Mouse (Mus musculus) midbrain, embryonic 10.5 days (tissue): ENCODE data around the gene Smc5. TPM values are rescaled to one million over a fixed set of nuclear protein-coding genes. Genes with fewer than 3 reads are reported as not detected.

Source experiments
- DNase-seq: peaks from one replicate; pipeline ENCODE4 v3.0.0-alpha.2; 2017; ENCODE audit warnings: low spot score
- H3K27ac ChIP-seq: fragments of 300-500 bp; sonication (generic); replicated peaks from 2 replicates; pipeline ENCODE4 v1.5.1; 2016; ENCODE audit warnings: mild to moderate bottlenecking
- H3K27me3 ChIP-seq: fragments of 300-500 bp; sonication (generic); 2 replicates; pipeline ENCODE4 v1.6.1; 2016; ENCODE audit warnings: low read depth, mild to moderate bottlenecking; ENCODE audit not compliant: poor library complexity, severe bottlenecking
- H3K36me3 ChIP-seq: fragments of 300-500 bp; sonication (generic); 2 replicates; pipeline ENCODE4 v1.6.1; 2016; ENCODE audit warnings: mild to moderate bottlenecking, moderate library complexity
- H3K4me1 ChIP-seq: fragments of 300-500 bp; sonication (generic); 2 replicates; pipeline ENCODE4 v1.6.1; 2016
- H3K4me3 ChIP-seq: fragments of 300-500 bp; sonication (generic); 2 replicates; pipeline ENCODE4 v1.5.1; 2016; ENCODE audit warnings: mild to moderate bottlenecking, moderate library complexity
- H3K9me3 ChIP-seq: fragments of 300-500 bp; sonication (generic); replicated peaks from 2 replicates; pipeline ENCODE4 v1.6.1; 2016; ENCODE audit warnings: mild to moderate bottlenecking
- WGBS: fragments of 180-500 bp; shearing (Covaris S2); methylation state at CpG from one replicate; pipeline ENCODE4 v1.1.7; 2016; 5-methylcytosine and 5-hydroxymethylcytosine counted together
- polyA plus RNA-seq: library from polyadenylated mRNA; unstranded; fragments of >200 nt; fragmentation: Nextera tagmentation; extraction: Ambion mirVana; gene quantifications from 2 replicates; pipeline ENCODE4 v1.2.1, GENCODE M21; 2016

Smc5 gene
- polyA plus RNA-seq, 1 experiment from 2014 or later, result 46.6 TPM

- WGBS, result 59% methylated on average over 4 of the region's 4 CpGs
- Histone ChIP-seq H3K27me3 (no peaks in the 10 kb centered on the region), H3K4me3 (peak overlapping the region; percentile 94), H3K27ac (peak overlapping the region; percentile 94), H3K9me3 (no peaks in the 10 kb centered on the region), H3K4me1 (peaks cover 20% of the 10 kb centered on the region), H3K36me3 (peaks cover 12% of the 10 kb centered on the region)
- no peak for DNase-seq
These were observed 492 bp upstream of the Smc5 start for GRCm38 (mm10) chr19:23274054-23274724.

DNA sequence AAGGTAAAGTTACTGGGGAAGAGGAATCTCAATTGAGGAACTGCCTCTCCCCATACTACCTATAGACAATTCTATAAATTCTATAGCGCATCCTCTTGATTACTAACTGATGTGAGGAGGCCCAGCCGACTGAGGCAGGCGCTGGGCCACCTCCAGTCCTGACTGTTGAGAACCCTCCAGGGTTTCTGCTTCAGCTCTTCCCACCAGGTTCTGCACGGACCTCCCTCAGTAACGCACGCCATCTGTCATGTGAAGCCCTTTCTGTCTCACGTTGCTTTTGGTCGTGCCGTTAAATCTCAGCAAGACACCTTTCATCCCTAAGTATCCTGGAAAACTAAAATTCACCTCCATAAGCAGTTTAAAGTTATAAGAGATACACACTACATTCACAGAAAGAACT is 16.9 kb downstream of the Smc5 start:
- Histone ChIP-seq H3K4me1 (no peaks in the 10 kb centered on the region), H3K9me3 (no peaks in the 10 kb centered on the region), H3K27ac (no peak overlapping the region), H3K4me3 (no peak overlapping the region), H3K36me3 (peaks cover 99% of the 10 kb centered on the region), H3K27me3 (no peaks in the 10 kb centered on the region)
- no peak for DNase-seq
- 94% methylated on average over 9 of the region's 9 CpGs for WGBS

DNA sequence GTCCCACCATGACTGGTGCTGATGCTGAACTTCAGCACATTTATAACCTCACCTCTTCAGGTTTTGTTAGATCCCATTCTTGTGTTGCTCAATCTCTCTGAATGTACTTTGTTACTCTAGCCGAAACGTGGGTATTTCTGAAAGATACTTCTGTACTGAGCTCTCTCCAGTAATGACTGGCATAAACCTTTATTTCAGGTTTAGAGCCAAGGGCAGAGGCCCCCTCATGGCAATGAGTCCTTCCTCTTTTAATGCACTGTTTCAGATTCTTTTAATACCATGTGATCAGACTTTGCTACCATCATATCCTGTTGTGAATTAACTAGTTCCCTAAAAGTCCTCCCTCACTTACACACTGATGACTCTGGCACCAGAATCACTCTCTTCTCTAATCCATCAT is 27.2 kb downstream of the Smc5 start:
- Histone ChIP-seq H3K36me3 (peaks cover 70% of the 10 kb centered on the region), H3K27me3 (no peaks in the 10 kb centered on the region), H3K27ac (no peak overlapping the region), H3K4me1 (no peaks in the 10 kb centered on the region), H3K9me3 (no peaks in the 10 kb centered on the region), H3K4me3 (no peak overlapping the region)
- 98% methylated on average over 2 of the region's 2 CpGs for WGBS
- DNase-seq, result no peak

- H3K9me3 ChIP-seq, result no peaks in the 10 kb centered on the region
- peaks cover 81% of the 10 kb centered on the region for H3K36me3 ChIP-seq
- no peaks in the 10 kb centered on the region for H3K4me1 ChIP-seq
- no peak overlapping the region for H3K4me3 ChIP-seq
- WGBS, result 70% methylated on average over 4 of the region's 4 CpGs
- H3K27ac ChIP-seq, result no peak overlapping the region
- DNase-seq, result no peak
- no peaks in the 10 kb centered on the region for H3K27me3 ChIP-seq
These were observed 48.6 kb downstream of the Smc5 start for GRCm38 (mm10) chr19:23225065-23225464.

DNA sequence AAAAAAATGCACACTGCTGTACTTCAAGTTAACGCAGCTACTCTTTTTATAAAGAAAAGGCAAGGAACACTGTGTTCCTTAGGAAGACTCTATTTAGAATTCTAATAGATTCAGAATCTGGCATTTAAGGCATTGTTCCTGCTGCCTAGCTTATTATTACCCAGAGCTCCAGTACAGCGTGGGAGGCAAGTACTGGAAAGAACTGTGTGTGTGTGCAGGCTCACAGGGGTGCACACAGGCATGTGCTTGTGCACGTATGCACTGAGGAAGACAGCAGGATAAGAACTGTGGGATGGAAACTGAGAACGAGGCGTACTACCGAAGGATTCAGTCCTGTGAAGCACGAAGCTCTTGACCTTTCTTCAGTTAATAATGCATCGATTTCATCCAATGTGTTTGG is 59.4 kb downstream of the Smc5 start:
- Histone ChIP-seq H3K9me3 (no peaks in the 10 kb centered on the region), H3K27ac (no peak overlapping the region), H3K4me1 (no peaks in the 10 kb centered on the region), H3K36me3 (peaks cover 94% of the 10 kb centered on the region), H3K27me3 (no peaks in the 10 kb centered on the region), H3K4me3 (no peak overlapping the region)
- WGBS, result 92% methylated on average over 8 of the region's 8 CpGs
- no peak for DNase-seq

GRCm38 (mm10) chr19:23211325-23211724 is 62.4 kb downstream of the Smc5 start:
- Histone ChIP-seq H3K27me3 (no peaks in the 10 kb centered on the region), H3K4me3 (no peak overlapping the region), H3K4me1 (no peaks in the 10 kb centered on the region), H3K9me3 (no peaks in the 10 kb centered on the region), H3K27ac (no peak overlapping the region), H3K36me3 (peaks cover 89% of the 10 kb centered on the region)
- DNase-seq, result no peak
- 92% methylated on average over 6 of the region's 6 CpGs for WGBS

DNA sequence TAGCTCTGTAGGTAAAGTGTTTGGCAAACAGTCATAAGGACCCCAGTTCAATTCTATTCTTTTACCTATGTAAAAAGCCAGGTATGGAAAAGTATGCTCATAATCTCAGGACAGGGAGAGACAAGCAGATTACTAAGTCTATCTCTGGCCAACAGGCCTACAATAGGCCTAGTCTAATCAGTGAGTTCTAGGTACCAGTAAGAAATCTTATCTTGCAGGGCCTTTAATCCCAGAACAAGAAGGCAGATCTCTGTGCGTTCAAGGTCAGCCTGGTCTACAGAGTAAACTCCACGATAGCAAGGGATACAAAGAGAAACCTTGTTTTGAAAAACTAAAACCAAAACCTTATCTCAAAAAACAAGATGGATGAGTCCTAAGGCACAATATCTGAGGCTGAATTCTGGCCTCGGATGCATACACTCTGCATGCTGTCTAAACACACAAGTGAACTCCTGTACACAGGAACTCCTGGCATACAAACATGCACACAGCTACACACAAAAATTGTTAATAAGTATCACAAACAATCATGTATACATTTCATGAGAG is 70.1 kb downstream of the Smc5 start:
- peaks cover 81% of the 10 kb centered on the region for H3K36me3 ChIP-seq
- DNase-seq, result no peak
- H3K4me3 ChIP-seq, result no peak overlapping the region
- H3K27ac ChIP-seq, result no peak overlapping the region
- H3K9me3 ChIP-seq, result peaks cover 12% of the 10 kb centered on the region; the same call in 1 of the 2 replicates
- H3K27me3 ChIP-seq, result no peaks in the 10 kb centered on the region
- 95% methylated on average over 3 of the region's 3 CpGs for WGBS
- H3K4me1 ChIP-seq, result no peaks in the 10 kb centered on the region

DNA sequence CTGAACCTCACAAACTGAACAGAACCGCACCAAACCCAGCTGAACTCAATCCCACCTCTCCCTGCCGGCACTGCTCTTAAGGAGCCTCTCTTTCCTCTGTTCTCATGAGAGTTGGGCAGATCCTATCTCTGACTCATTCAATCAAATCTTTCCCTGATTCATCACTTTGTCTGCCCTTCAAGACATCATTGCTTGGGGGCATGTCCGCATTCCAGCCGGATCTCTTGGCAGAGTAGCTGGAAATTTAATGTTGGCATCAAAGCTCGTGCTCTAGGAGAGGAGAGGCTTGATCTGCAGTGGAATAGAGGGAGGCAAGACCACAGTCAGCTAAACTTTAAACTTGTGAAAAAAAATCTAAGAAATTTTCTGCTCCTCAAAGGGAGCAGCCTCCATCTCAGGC is 71.6 kb downstream of the Smc5 start:
- H3K36me3 ChIP-seq, result peaks cover 78% of the 10 kb centered on the region
- no peaks in the 10 kb centered on the region for H3K27me3 ChIP-seq
- H3K9me3 ChIP-seq, result peaks cover 12% of the 10 kb centered on the region; the same call in 1 of the 2 replicates
- WGBS, result 94% methylated on average over 5 of the region's 5 CpGs
- no peak overlapping the region for H3K4me3 ChIP-seq
- no peaks in the 10 kb centered on the region for H3K4me1 ChIP-seq
- DNase-seq, result no peak
- no peak overlapping the region for H3K27ac ChIP-seq

- Histone ChIP-seq H3K36me3 (peaks cover 27% of the 10 kb centered on the region), H3K27me3 (no peaks in the 10 kb centered on the region), H3K4me3 (no peak overlapping the region), H3K4me1 (no peaks in the 10 kb centered on the region), H3K27ac (no peak overlapping the region), H3K9me3 (no peaks in the 10 kb centered on the region)
- WGBS, result 91% methylated on average over 3 of the region's 3 CpGs
- no peak for DNase-seq
These were observed 80.6 kb downstream of the Smc5 start for GRCm38 (mm10) chr19:23193076-23193475.

- WGBS, result 92% methylated on average over 6 of the region's 6 CpGs
- H3K27ac ChIP-seq, result no peak overlapping the region
- no peak for DNase-seq
These were observed 82.2 kb downstream of the Smc5 start for GRCm38 (mm10) chr19:23191486-23191885.

GRCm38 (mm10) chr19:23189744-23190143 is 84.0 kb downstream of the Smc5 start:
- Histone ChIP-seq H3K27me3 (no peaks in the 10 kb centered on the region), H3K36me3 (peaks cover 13% of the 10 kb centered on the region), H3K27ac (no peak overlapping the region), H3K4me1 (no peaks in the 10 kb centered on the region), H3K4me3 (no peak overlapping the region), H3K9me3 (no peaks in the 10 kb centered on the region)
- DNase-seq, result no peak
- 89% methylated on average over 1 of the region's 1 CpGs for WGBS

More at GRCm38 (mm10) chr19:23191486-23191885, 82.2 kb downstream of the Smc5 start:
- H3K4me3 ChIP-seq, result no peak overlapping the region
- no peaks in the 10 kb centered on the region for H3K9me3 ChIP-seq
- H3K36me3 ChIP-seq, result peaks cover 18% of the 10 kb centered on the region
- no peaks in the 10 kb centered on the region for H3K4me1 ChIP-seq
- no peaks in the 10 kb centered on the region for H3K27me3 ChIP-seq

DNA sequence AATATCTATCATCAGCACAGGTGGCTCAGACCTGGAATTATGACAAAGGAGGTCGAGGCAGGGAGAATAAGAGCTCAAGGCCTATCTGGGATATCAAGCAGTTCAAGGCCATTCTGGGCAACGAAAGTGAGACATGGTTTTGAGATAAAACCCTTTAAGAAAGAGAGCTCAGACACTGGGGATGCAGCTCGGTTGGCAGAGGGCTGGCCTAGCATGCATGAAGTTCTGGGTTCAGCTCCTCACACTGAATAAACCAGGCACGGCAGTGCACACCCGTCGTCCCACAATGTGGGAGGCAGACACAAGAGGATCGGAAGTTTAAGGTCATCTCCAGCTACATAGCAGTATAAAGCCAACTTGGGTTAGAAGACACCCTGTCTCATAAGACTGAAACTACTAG is 84.7 kb downstream of the Smc5 start:
- H3K27me3 ChIP-seq, result no peaks in the 10 kb centered on the region
- 93% methylated on average over 7 of the region's 7 CpGs for whole genome bisulfite sequencing
- no peaks in the 10 kb centered on the region for H3K4me1 ChIP-seq
- H3K9me3 ChIP-seq, result no peaks in the 10 kb centered on the region
- H3K27ac ChIP-seq, result no peak overlapping the region
- DNase-seq, result no peak
- H3K36me3 ChIP-seq, result peaks cover 17% of the 10 kb centered on the region
- H3K4me3 ChIP-seq, result no peak overlapping the region

DNA sequence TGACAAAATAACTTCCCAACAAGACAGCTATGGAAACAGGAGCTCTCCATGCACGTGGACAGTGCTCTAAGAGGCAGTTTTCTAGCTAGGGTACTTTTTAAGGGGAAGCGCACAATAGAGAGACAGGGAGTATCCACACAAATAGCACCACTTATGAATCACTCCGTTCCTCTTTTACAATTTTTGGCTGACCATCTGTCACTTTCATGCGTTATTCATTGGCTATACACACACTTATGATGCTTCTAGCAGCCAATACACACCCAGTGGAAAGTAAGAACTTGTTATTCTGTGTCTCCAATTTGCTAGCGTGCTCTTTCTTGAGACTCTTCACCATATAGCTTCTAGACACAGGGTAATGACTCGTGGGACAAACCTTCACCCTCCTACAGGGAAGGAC is 86.0 kb downstream of the Smc5 start:
- Histone ChIP-seq H3K36me3 (peaks cover 20% of the 10 kb centered on the region), H3K27ac (no peak overlapping the region), H3K4me3 (no peak overlapping the region), H3K9me3 (no peaks in the 10 kb centered on the region), H3K4me1 (no peaks in the 10 kb centered on the region), H3K27me3 (no peaks in the 10 kb centered on the region)
- DNase-seq, result no peak
- whole genome bisulfite sequencing, result 87% methylated on average over 6 of the region's 6 CpGs
